Mouse (Mus musculus) brain, embryonic 14.5 days (tissue): ENCODE data around the gene Nr6a1.

Experiments used
- CTCF ChIP-seq: fragments of 200-500 bp; IDR thresholded peaks from 2 replicates; pipeline ENCODE4 v1.5.1; 2012; ENCODE audit warnings: inconsistent platforms, mild to moderate bottlenecking, moderate library complexity, borderline replicate concordance; ENCODE audit not compliant: insufficient read depth, insufficient read length; ENCODE audit errors: extremely low read depth
- POLR2A ChIP-seq: fragments of 200-500 bp; IDR thresholded peaks from 2 replicates; pipeline ENCODE4 v1.6.1; 2012; ENCODE audit warnings: mild to moderate bottlenecking, inconsistent platforms, borderline replicate concordance; ENCODE audit not compliant: poor library complexity, insufficient read depth, insufficient read length, severe bottlenecking; ENCODE audit errors: extremely low read depth

GRCm38 (mm10) chr2:38682209-38682608 lies 245.3 kb downstream of the Nr6a1 start:
- TF ChIP-seq POLR2A: no peak
- no peak for TF ChIP-seq CTCF
